Mouse (Mus musculus) heart, adult 2 months (tissue): ENCODE results near the gene Mtus2.

Source experiments
- CTCF ChIP-seq: fragments of 200-600 bp; IDR thresholded peaks from 2 replicates; pipeline ENCODE4 v1.8.1; 2022; ENCODE audit warnings: antibody characterized with exemption, mild to moderate bottlenecking, moderate library complexity
- EP300 ChIP-seq: fragments of 200-500 bp; IDR thresholded peaks from 2 replicates; pipeline ENCODE4 v1.6.1; 2011; ENCODE audit warnings: low read depth, low read length, control low read depth; ENCODE audit not compliant: insufficient read depth

DNA sequence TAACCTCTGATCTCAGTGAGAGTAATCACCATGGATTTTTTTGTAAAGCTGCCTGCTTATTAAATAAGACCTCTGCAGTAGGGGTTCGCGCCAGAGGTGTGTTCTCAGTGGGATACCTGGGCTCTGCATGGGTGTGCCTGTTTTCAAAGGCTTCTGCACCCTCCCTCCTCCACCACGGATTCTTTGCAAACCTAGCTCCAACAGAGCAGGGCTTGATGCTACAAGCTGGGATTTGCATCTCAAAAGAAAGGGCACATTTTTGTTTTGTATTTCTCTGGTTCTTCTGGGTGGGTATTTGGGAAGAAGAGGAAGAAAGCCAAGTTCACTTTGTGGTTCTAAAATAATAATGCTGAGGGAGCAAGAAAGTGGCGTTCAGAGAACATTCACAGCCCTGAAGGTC is 48.1 kb downstream of the Mtus2 start:
- TF ChIP-seq CTCF: no peak
- TF ChIP-seq EP300: no peak
